Mouse (Mus musculus) heart, postnatal 0 days (tissue): ENCODE results near the gene Bmp3.

Experiments used
- CTCF ChIP-seq: IDR thresholded peaks from 2 replicates; pipeline ENCODE4 v1.5.1; 2016; ENCODE audit warnings: antibody characterized with exemption, control low read depth, low read depth
- EP300 ChIP-seq: IDR thresholded peaks from 2 replicates; pipeline ENCODE4 v1.6.1; 2016; ENCODE audit warnings: antibody characterized with exemption, low read depth

- no peak for TF ChIP-seq CTCF
- TF ChIP-seq EP300: no peak
Measured at GRCm38 (mm10) chr5:98856356-98856755, 2.1 kb downstream of the Bmp3 start.
